Mouse (Mus musculus) ES-E14 (cell line): ENCODE data around the gene Ift88.

Experiments used
- CHD2 ChIP-seq: IDR thresholded peaks from 2 replicates; pipeline ENCODE4 v1.6.1; 2014; ENCODE audit warnings: mild to moderate bottlenecking, low read depth, low read length, inconsistent platforms
- HCFC1 ChIP-seq: IDR thresholded peaks from 2 replicates; pipeline ENCODE4 v1.6.1; 2012; ENCODE audit warnings: low read length, inconsistent platforms, borderline replicate concordance; ENCODE audit not compliant: insufficient read depth
- MAFK ChIP-seq: IDR thresholded peaks from 2 replicates; pipeline ENCODE4 v1.6.1; 2014; ENCODE audit warnings: mild to moderate bottlenecking, low read depth, low read length, inconsistent platforms; ENCODE audit not compliant: insufficient read depth
- ZC3H11A ChIP-seq: IDR thresholded peaks from 2 replicates; pipeline ENCODE4 v1.6.1; 2012; ENCODE audit warnings: low read depth, mild to moderate bottlenecking, inconsistent platforms, low read length, borderline replicate concordance
- ZNF384 ChIP-seq: IDR thresholded peaks from 2 replicates; pipeline ENCODE4 v1.6.1; 2012; ENCODE audit warnings: low read depth, low read length, inconsistent platforms

- TF ChIP-seq MAFK (no peak), ZNF384 (no peak), ZC3H11A (no peak), HCFC1 (no peak), CHD2 (no peak)
Measured at GRCm38 (mm10) chr14:57452516-57452915, 28.7 kb downstream of the Ift88 start.
